Mouse (Mus musculus) small intestine, adult 2 months (tissue): Measurements from ENCODE around the gene Flcn.

ENCODE experiments used
- CTCF ChIP-seq: fragments of 200-500 bp; IDR thresholded peaks from 2 replicates; pipeline ENCODE4 v1.5.1; 2012; ENCODE audit warnings: low read depth, mild to moderate bottlenecking, control low read depth, inconsistent platforms, low read length, moderate library complexity, mixed read lengths; ENCODE audit not compliant: insufficient replicate concordance, insufficient read length; ENCODE audit errors: extremely low read depth
- POLR2A ChIP-seq: fragments of 200-500 bp; IDR thresholded peaks from 2 replicates; pipeline ENCODE4 v1.6.1; 2012; ENCODE audit warnings: low read depth, mild to moderate bottlenecking, control low read depth, inconsistent platforms, low read length, moderate library complexity

DNA sequence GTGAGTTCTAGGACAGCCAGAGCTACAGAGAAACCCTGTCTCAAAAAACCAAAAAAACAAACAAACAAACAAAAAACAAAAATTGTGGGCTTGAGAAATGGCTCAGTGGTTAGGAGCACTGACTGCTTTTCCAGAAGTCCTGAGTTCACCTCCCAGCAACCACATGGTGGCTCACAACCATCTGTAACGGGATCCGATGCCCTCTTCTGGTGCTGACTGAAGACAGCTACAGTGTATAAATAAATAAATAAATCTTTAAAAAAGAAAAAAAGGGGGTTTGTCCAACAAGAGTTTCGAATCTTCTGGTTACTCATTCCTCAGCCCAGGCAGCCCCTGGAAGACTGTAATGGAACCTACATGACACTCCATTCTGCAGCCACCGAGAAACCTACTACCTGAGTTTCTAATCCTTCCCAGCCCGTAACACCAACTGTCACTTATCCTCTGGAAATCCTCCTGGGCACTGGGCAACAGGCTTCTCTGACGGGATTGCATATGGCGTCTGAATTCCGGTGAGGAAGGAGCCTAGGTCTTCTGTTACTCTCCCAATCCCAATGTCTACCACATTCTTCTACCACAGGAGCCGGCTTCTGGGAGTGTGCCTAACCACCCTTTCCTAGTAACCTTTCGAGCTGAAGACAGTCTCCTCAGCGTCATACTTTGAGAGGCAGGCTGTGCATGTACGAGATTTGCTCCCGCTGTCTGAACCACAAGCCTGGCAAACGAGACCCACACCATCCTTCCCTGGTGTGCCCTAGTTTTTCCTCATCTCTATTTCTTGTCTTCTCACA is 1.5 kb downstream of the Flcn start:
- TF ChIP-seq CTCF (no peak), POLR2A (no peak)
